Mouse (Mus musculus) limb, embryonic 11.5 days (tissue): ENCODE data around the gene Cntn5. TPM values are rescaled to one million over a fixed set of nuclear protein-coding genes. Genes with fewer than 3 reads are reported as not detected.

Source experiments
- ATAC-seq: fragments of 200-750 bp; cut with Nextera tagmentation; 2 replicates; pipeline ENCODE4 v1.8.0; 2017; ENCODE audit warnings: low read depth; ENCODE audit not compliant: insufficient number of reproducible peaks, low FRiP score, low TSS enrichment
- DNase-seq: peaks from one replicate; pipeline ENCODE4 v3.0.0-alpha.2; 2015; ENCODE audit warnings: low spot score
- H3K27ac ChIP-seq: fragments of 300-500 bp; sonication (generic); replicated peaks from 2 replicates; pipeline ENCODE4 v1.5.1; 2014; ENCODE audit warnings: low read depth, mild to moderate bottlenecking, low read length
- H3K27me3 ChIP-seq: fragments of 300-500 bp; sonication (generic); 2 replicates; pipeline ENCODE4 v1.6.1; 2014; ENCODE audit warnings: mild to moderate bottlenecking, low read length, mixed read lengths; ENCODE audit not compliant: control insufficient read depth, insufficient read depth
- H3K36me3 ChIP-seq: fragments of 300-500 bp; sonication (generic); 2 replicates; pipeline ENCODE4 v1.6.1; 2014; ENCODE audit warnings: mild to moderate bottlenecking, low read length, moderate library complexity, mixed read lengths; ENCODE audit not compliant: control insufficient read depth, insufficient read depth
- H3K4me1 ChIP-seq: fragments of 300-500 bp; sonication (generic); 2 replicates; pipeline ENCODE4 v1.6.1; 2014; ENCODE audit warnings: low read length, mixed read lengths; ENCODE audit not compliant: control insufficient read depth, insufficient read depth
- H3K4me2 ChIP-seq: fragments of 300-500 bp; sonication (generic); 2 replicates; pipeline ENCODE4 v1.6.1; 2014; ENCODE audit warnings: low read depth, mild to moderate bottlenecking, moderate library complexity; ENCODE audit not compliant: severe bottlenecking
- H3K4me3 ChIP-seq: fragments of 300-500 bp; sonication (generic); 2 replicates; pipeline ENCODE4 v1.5.1; 2014; ENCODE audit warnings: low read depth, low read length
- H3K9ac ChIP-seq: fragments of 300-500 bp; sonication (generic); 2 replicates; pipeline ENCODE4 v1.6.1; 2014; ENCODE audit warnings: mild to moderate bottlenecking, low read length
- H3K9me3 ChIP-seq: fragments of 300-500 bp; sonication (generic); 2 replicates; pipeline ENCODE4 v1.6.1; 2016; ENCODE audit warnings: low read length; ENCODE audit not compliant: control insufficient read depth
- WGBS: fragments of 180-500 bp; shearing (Covaris S2); extraction: QIAGEN DNeasy Blood & Tissue Kit; methylation state at CpG from one replicate; pipeline ENCODE4 v1.1.7; 2014; 5-methylcytosine and 5-hydroxymethylcytosine counted together
- polyA plus RNA-seq: library from polyadenylated mRNA; unstranded; fragments of >200 nt; fragmentation: Nextera tagmentation; extraction: Ambion mirVana; gene quantifications from 2 replicates; pipeline ENCODE4 v1.2.1, GENCODE M21; 2014

Gene Cntn5
- polyA plus RNA-seq, 1 experiment from 2014 or later, result 0.53 TPM

- Histone ChIP-seq H3K4me1 (no peaks in the 10 kb centered on the region), H3K4me2 (no peak overlapping the region), H3K4me3 (no peak overlapping the region), H3K27me3 (no peaks in the 10 kb centered on the region), H3K36me3 (no peaks in the 10 kb centered on the region), H3K9ac (no peak overlapping the region), H3K9me3 (no peaks in the 10 kb centered on the region), H3K27ac (no peak overlapping the region)
- ATAC-seq, result no peak
- 39% methylated on average over 4 of the region's 4 CpGs for WGBS
- no peak for DNase-seq
Observed at GRCm38 (mm10) chr9:10073401-10073800, 831.2 kb downstream of the Cntn5 start.

GRCm38 (mm10) chr9:10072860-10073259, 831.7 kb downstream of the Cntn5 start:
- H3K27me3 ChIP-seq, result no peaks in the 10 kb centered on the region
- WGBS, result 43% methylated on average over 5 of the region's 5 CpGs
- no peaks in the 10 kb centered on the region for H3K9me3 ChIP-seq
- H3K4me1 ChIP-seq, result no peaks in the 10 kb centered on the region
- ATAC-seq (no peak), DNase-seq (no peak)
- H3K27ac ChIP-seq, result no peak overlapping the region
- H3K4me3 ChIP-seq, result no peak overlapping the region
- no peaks in the 10 kb centered on the region for H3K36me3 ChIP-seq
- no peak overlapping the region for H3K4me2 ChIP-seq
- H3K9ac ChIP-seq, result no peak overlapping the region

GRCm38 (mm10) chr9:10071271-10071670, 833.3 kb downstream of the Cntn5 start:
- Histone ChIP-seq H3K4me2 (no peak overlapping the region), H3K27me3 (no peaks in the 10 kb centered on the region), H3K9me3 (no peaks in the 10 kb centered on the region), H3K27ac (no peak overlapping the region), H3K4me3 (no peak overlapping the region), H3K9ac (no peak overlapping the region), H3K4me1 (no peaks in the 10 kb centered on the region), H3K36me3 (no peaks in the 10 kb centered on the region)
- DNase-seq (no peak), ATAC-seq (no peak)
- 77% methylated on average over 2 of the region's 2 CpGs for WGBS

GRCm38 (mm10) chr9:10044969-10045789, 859.4 kb downstream of the Cntn5 start:
- DNase-seq (no peak), ATAC-seq (no peak)
- H3K4me3 ChIP-seq, result no peak overlapping the region
- H3K9me3 ChIP-seq, result no peaks in the 10 kb centered on the region
- WGBS, result 81% methylated on average over 4 of the region's 4 CpGs
- H3K4me1 ChIP-seq, result no peaks in the 10 kb centered on the region
- no peaks in the 10 kb centered on the region for H3K27me3 ChIP-seq
- no peak overlapping the region for H3K4me2 ChIP-seq
- H3K27ac ChIP-seq, result no peak overlapping the region
- H3K9ac ChIP-seq, result no peak overlapping the region
- no peaks in the 10 kb centered on the region for H3K36me3 ChIP-seq

GRCm38 (mm10) chr9:10043001-10043400, 861.6 kb downstream of the Cntn5 start:
- no peak for ATAC-seq
- H3K4me1 ChIP-seq, result no peaks in the 10 kb centered on the region
- no peaks in the 10 kb centered on the region for H3K9me3 ChIP-seq
- no peak overlapping the region for H3K9ac ChIP-seq
- H3K4me3 ChIP-seq, result no peak overlapping the region
- no peak overlapping the region for H3K4me2 ChIP-seq
- H3K36me3 ChIP-seq, result no peaks in the 10 kb centered on the region
- no peaks in the 10 kb centered on the region for H3K27me3 ChIP-seq
- no peak for DNase-seq
- H3K27ac ChIP-seq, result no peak overlapping the region
- WGBS, result 88% methylated on average over 3 of the region's 3 CpGs

- no peak overlapping the region for H3K4me2 ChIP-seq
- no peak overlapping the region for H3K27ac ChIP-seq
- DNase-seq (no peak), ATAC-seq (no peak)
- WGBS, result 87% methylated on average over 3 of the region's 3 CpGs
- no peak overlapping the region for H3K9ac ChIP-seq
- H3K9me3 ChIP-seq, result no peaks in the 10 kb centered on the region
- H3K36me3 ChIP-seq, result no peaks in the 10 kb centered on the region
- no peaks in the 10 kb centered on the region for H3K27me3 ChIP-seq
- H3K4me3 ChIP-seq, result no peak overlapping the region
- H3K4me1 ChIP-seq, result no peaks in the 10 kb centered on the region
Observed at GRCm38 (mm10) chr9:10015129-10015528, 889.4 kb downstream of the Cntn5 start.

- ATAC-seq, result no peak
- no peaks in the 10 kb centered on the region for H3K36me3 ChIP-seq
- DNase-seq, result no peak
- H3K27ac ChIP-seq, result no peak overlapping the region
- WGBS, result 52% methylated on average over 8 of the region's 8 CpGs
- no peak overlapping the region for H3K9ac ChIP-seq
- no peaks in the 10 kb centered on the region for H3K27me3 ChIP-seq
- H3K9me3 ChIP-seq, result no peaks in the 10 kb centered on the region
- H3K4me2 ChIP-seq, result no peak overlapping the region
- no peak overlapping the region for H3K4me3 ChIP-seq
- H3K4me1 ChIP-seq, result no peaks in the 10 kb centered on the region
Observed at GRCm38 (mm10) chr9:9984028-9984427, 920.5 kb downstream of the Cntn5 start.

GRCm38 (mm10) chr9:9983220-9983619, 921.4 kb downstream of the Cntn5 start:
- H3K9ac ChIP-seq, result no peak overlapping the region
- no peak overlapping the region for H3K4me3 ChIP-seq
- no peaks in the 10 kb centered on the region for H3K4me1 ChIP-seq
- 74% methylated on average over 2 of the region's 2 CpGs for WGBS
- no peak overlapping the region for H3K4me2 ChIP-seq
- no peak for DNase-seq
- no peak for ATAC-seq
- no peaks in the 10 kb centered on the region for H3K9me3 ChIP-seq
- H3K27me3 ChIP-seq, result no peaks in the 10 kb centered on the region
- no peak overlapping the region for H3K27ac ChIP-seq
- no peaks in the 10 kb centered on the region for H3K36me3 ChIP-seq

GRCm38 (mm10) chr9:9965370-9965769, 939.2 kb downstream of the Cntn5 start:
- no peaks in the 10 kb centered on the region for H3K27me3 ChIP-seq
- DNase-seq (no peak), ATAC-seq (no peak)
- H3K4me1 ChIP-seq, result no peaks in the 10 kb centered on the region
- no peaks in the 10 kb centered on the region for H3K36me3 ChIP-seq
- no peaks in the 10 kb centered on the region for H3K9me3 ChIP-seq
- no peak overlapping the region for H3K27ac ChIP-seq
- no peak overlapping the region for H3K9ac ChIP-seq
- no peak overlapping the region for H3K4me3 ChIP-seq
- no peak overlapping the region for H3K4me2 ChIP-seq
- 69% methylated on average over 4 of the region's 4 CpGs for WGBS
